Mouse (Mus musculus): ENCODE results near the gene Ntf3. TPM values are rescaled to one million over a fixed set of nuclear protein-coding genes. Genes with fewer than 3 reads are reported as not detected.

Gene Ntf3
- total and polyA plus RNA-seq, 2 experiments from 2014 or later, result 2.3 to 3.4 TPM

DNA sequence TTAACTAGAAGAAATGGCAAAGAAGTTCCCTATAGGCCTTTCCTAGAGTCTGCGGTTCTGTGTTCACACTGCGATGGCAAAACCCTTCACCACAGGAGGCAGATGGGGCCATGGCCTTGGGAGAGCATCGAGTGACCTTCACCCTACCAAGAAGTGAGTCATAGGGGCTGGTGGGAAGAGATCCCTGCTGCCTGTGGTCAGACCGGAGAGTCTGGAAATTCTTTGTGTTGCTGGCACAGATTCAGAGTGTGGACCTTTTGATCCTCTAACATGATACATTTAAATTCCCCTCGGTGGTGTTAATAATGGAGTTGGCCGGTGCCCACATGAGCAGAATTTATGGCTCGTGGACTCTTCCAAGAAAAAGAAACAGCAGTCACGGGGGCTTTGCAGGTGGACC lies 49.5 kb downstream of the Ntf3 start:
- TF ChIP-seq CTCF (IDR thresholded peaks at IDR 0.05), result no peak
- no peak for DNase-seq (ENCODE audit: low spot score)
- 82% methylated on average over 8 of the region's 8 CpGs for WGBS

GRCm38 (mm10) chr6:126114934-126115633 lies 51.6 kb downstream of the Ntf3 start:
- no peak for TF ChIP-seq CTCF (IDR thresholded peaks at IDR 0.05)
- Histone ChIP-seq H3K4me2 (ENCODE audit: low read depth, low read length, poor library complexity, severe bottlenecking) (no peak overlapping the region), H3K4me3 (ENCODE audit: low read depth, low read length) (no peak overlapping the region), H3K27me3 (ENCODE audit: insufficient read depth, low read length) (no peaks in the 10 kb centered on the region), H3K4me1 (ENCODE audit: insufficient read depth, low read length) (no peaks in the 10 kb centered on the region), H3K9ac (replicated peaks; ENCODE audit: low read length, poor library complexity, severe bottlenecking) (no peak overlapping the region), H3K27ac (ENCODE audit: low read depth, low read length) (no peak overlapping the region), H3K9me3 (ENCODE audit: low read length) (no peaks in the 10 kb centered on the region), H3K36me3 (ENCODE audit: insufficient read depth, low read length) (no peaks in the 10 kb centered on the region)
- ATAC-seq (ENCODE audit: low FRiP score) (no peak), DNase-seq (ENCODE audit: low spot score) (no peak)
- 73% methylated on average over 10 of the region's 10 CpGs for WGBS

More for the DNA sequence above, 49.5 kb downstream of the Ntf3 start:
- ATAC-seq (ENCODE audit: low FRiP score), result no peak
- no peaks in the 10 kb centered on the region for H3K27me3 ChIP-seq (ENCODE audit: insufficient read depth, low read length)
- H3K4me3 ChIP-seq (ENCODE audit: low read depth, low read length), result no peak overlapping the region
- no peaks in the 10 kb centered on the region for H3K4me1 ChIP-seq (ENCODE audit: insufficient read depth, low read length)
- no peak overlapping the region for H3K9ac ChIP-seq (replicated peaks; ENCODE audit: low read length, poor library complexity, severe bottlenecking)
- no peak overlapping the region for H3K27ac ChIP-seq (ENCODE audit: low read depth, low read length)
- no peaks in the 10 kb centered on the region for H3K9me3 ChIP-seq (ENCODE audit: low read length)
- H3K36me3 ChIP-seq (ENCODE audit: insufficient read depth, low read length), result no peaks in the 10 kb centered on the region
- H3K4me2 ChIP-seq (ENCODE audit: low read depth, low read length, poor library complexity, severe bottlenecking), result no peak overlapping the region

GRCm38 (mm10) chr6:126110892-126111835 lies 55.5 kb downstream of the Ntf3 start:
- ATAC-seq (ENCODE audit: low FRiP score), result no peak
- no peak overlapping the region for H3K9ac ChIP-seq (replicated peaks; ENCODE audit: low read length, poor library complexity, severe bottlenecking)
- 85% methylated on average over 15 of the region's 15 CpGs for WGBS
- no peak overlapping the region for H3K4me2 ChIP-seq (ENCODE audit: low read depth, low read length, poor library complexity, severe bottlenecking)
- no peaks in the 10 kb centered on the region for H3K36me3 ChIP-seq (ENCODE audit: insufficient read depth, low read length)
- no peaks in the 10 kb centered on the region for H3K27me3 ChIP-seq (ENCODE audit: insufficient read depth, low read length)
- H3K9me3 ChIP-seq (ENCODE audit: low read length), result no peaks in the 10 kb centered on the region
- no peak for DNase-seq (ENCODE audit: low spot score)
- TF ChIP-seq CTCF (IDR thresholded peaks at IDR 0.05), result no peak
- no peak overlapping the region for H3K4me3 ChIP-seq (ENCODE audit: low read depth, low read length)
- H3K27ac ChIP-seq (ENCODE audit: low read depth, low read length), result no peak overlapping the region
- no peaks in the 10 kb centered on the region for H3K4me1 ChIP-seq (ENCODE audit: insufficient read depth, low read length)

DNA sequence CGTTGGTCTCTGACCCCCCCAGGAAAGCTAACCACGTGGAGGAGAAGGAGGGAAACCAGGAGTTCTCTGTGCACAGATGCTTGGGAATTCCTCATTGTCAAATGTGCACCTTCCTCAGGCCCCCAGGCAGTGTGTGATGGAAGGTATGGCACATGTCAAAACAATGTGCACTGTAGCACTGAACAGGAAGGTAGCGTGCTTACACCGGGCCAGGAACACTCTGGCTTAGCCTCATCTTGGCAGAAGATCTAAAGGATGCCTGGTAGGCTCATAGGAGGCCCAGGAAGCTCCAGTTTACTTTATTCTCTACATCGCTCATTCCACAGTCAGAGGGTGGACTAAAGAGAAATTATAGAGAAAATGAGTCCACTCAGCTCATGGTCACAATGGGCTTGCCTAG lies 57.5 kb downstream of the Ntf3 start:
- no peak for ATAC-seq (ENCODE audit: low FRiP score)

GRCm38 (mm10) chr6:126108771-126109170 lies 57.9 kb downstream of the Ntf3 start:
- no peak overlapping the region for H3K4me2 ChIP-seq (ENCODE audit: low read depth, low read length, poor library complexity, severe bottlenecking)
- H3K4me1 ChIP-seq (ENCODE audit: insufficient read depth, low read length), result no peaks in the 10 kb centered on the region
- no peaks in the 10 kb centered on the region for H3K36me3 ChIP-seq (ENCODE audit: insufficient read depth, low read length)
- no peak overlapping the region for H3K4me3 ChIP-seq (ENCODE audit: low read depth, low read length)
- no peaks in the 10 kb centered on the region for H3K9me3 ChIP-seq (ENCODE audit: low read length)
- no peak overlapping the region for H3K27ac ChIP-seq (ENCODE audit: low read depth, low read length)
- TF ChIP-seq CTCF (IDR thresholded peaks at IDR 0.05), result no peak
- H3K9ac ChIP-seq (replicated peaks; ENCODE audit: low read length, poor library complexity, severe bottlenecking), result no peak overlapping the region
- ATAC-seq (ENCODE audit: low FRiP score), result no peak
- DNase-seq (ENCODE audit: low spot score), result no peak
- H3K27me3 ChIP-seq (ENCODE audit: insufficient read depth, low read length), result no peaks in the 10 kb centered on the region
- 92% methylated on average over 2 of the region's 2 CpGs for WGBS

More for the DNA sequence above, 57.5 kb downstream of the Ntf3 start:
- Histone ChIP-seq H3K4me1 (ENCODE audit: insufficient read depth, low read length) (no peaks in the 10 kb centered on the region), H3K9me3 (ENCODE audit: low read length) (no peaks in the 10 kb centered on the region), H3K4me3 (ENCODE audit: low read depth, low read length) (no peak overlapping the region), H3K27me3 (ENCODE audit: insufficient read depth, low read length) (no peaks in the 10 kb centered on the region), H3K27ac (ENCODE audit: low read depth, low read length) (no peak overlapping the region), H3K4me2 (ENCODE audit: low read depth, low read length, poor library complexity, severe bottlenecking) (no peak overlapping the region), H3K9ac (replicated peaks; ENCODE audit: low read length, poor library complexity, severe bottlenecking) (no peak overlapping the region), H3K36me3 (ENCODE audit: insufficient read depth, low read length) (no peaks in the 10 kb centered on the region)
- no peak for TF ChIP-seq CTCF (IDR thresholded peaks at IDR 0.05)
- 75% methylated on average over 5 of the region's 5 CpGs for WGBS
- DNase-seq (ENCODE audit: low spot score), result no peak

DNA sequence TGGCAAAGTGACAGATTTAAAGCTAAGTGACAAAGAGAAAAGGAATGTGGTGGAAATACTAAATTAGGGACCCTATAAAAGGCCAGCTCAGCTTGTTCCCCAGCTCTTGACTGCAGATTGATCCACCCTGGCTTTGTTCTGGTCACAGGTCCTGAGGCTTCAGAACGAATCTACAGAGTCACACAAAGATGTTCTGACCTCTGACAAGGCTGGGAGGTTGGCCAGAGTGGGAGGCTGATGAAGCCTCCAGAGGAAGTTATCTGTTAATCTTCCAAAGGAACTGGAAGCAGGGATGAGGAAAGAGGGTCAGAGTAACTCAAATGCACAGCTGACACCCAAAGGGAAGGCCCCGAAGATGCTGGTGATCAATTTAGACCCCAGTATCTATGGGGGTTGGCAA lies 59.3 kb downstream of the Ntf3 start:
- no peak overlapping the region for H3K27ac ChIP-seq (ENCODE audit: low read depth, low read length)
- H3K4me2 ChIP-seq (ENCODE audit: low read depth, low read length, poor library complexity, severe bottlenecking), result no peak overlapping the region
- no peaks in the 10 kb centered on the region for H3K36me3 ChIP-seq (ENCODE audit: insufficient read depth, low read length)
- H3K4me3 ChIP-seq (ENCODE audit: low read depth, low read length), result no peak overlapping the region
- 70% methylated on average over 2 of the region's 2 CpGs for WGBS
- H3K4me1 ChIP-seq (ENCODE audit: insufficient read depth, low read length), result no peaks in the 10 kb centered on the region
- no peaks in the 10 kb centered on the region for H3K9me3 ChIP-seq (ENCODE audit: low read length)
- no peak for TF ChIP-seq CTCF (IDR thresholded peaks at IDR 0.05)
- DNase-seq (ENCODE audit: low spot score), result no peak
- no peak for ATAC-seq (ENCODE audit: low FRiP score)
- H3K9ac ChIP-seq (replicated peaks; ENCODE audit: low read length, poor library complexity, severe bottlenecking), result no peak overlapping the region
- H3K27me3 ChIP-seq (ENCODE audit: insufficient read depth, low read length), result no peaks in the 10 kb centered on the region

All from midbrain, postnatal 0 days (tissue).